Mouse (Mus musculus) lung, adult 2 months (tissue): ENCODE data around the gene Adgrl3. TPM values are rescaled to one million over a fixed set of nuclear protein-coding genes. Genes with fewer than 3 reads are reported as not detected.

Experiments
- DNase-seq: peaks from one replicate; pipeline ENCODE4 v3.0.0; 2022
- H3K4me1 ChIP-seq: fragments of 200-500 bp; 2 replicates; pipeline ENCODE4 v1.6.1; 2011; ENCODE audit warnings: low read length; ENCODE audit not compliant: control insufficient read depth, insufficient read depth
- H3K4me3 ChIP-seq: fragments of 200-500 bp; replicated peaks from 2 replicates; pipeline ENCODE3; 2011; ENCODE audit warnings: low read depth, mild to moderate bottlenecking, control low read depth, low read length; ENCODE audit errors: extremely low read depth
- CTCF ChIP-seq: fragments of 200-500 bp; IDR thresholded peaks from 2 replicates; pipeline ENCODE4 v1.5.1; 2011; ENCODE audit warnings: mild to moderate bottlenecking, low read length, control low read depth; ENCODE audit not compliant: insufficient read depth
- POLR2A ChIP-seq: fragments of 200-500 bp; IDR thresholded peaks from 2 replicates; pipeline ENCODE4 v1.6.1; 2011; ENCODE audit warnings: low read depth, mild to moderate bottlenecking, control low read depth, low read length, borderline replicate concordance; ENCODE audit errors: extremely low read depth
- WGBS: fragments of 180-500 bp; shearing (Covaris S2); methylation state at CpG from one replicate; pipeline ENCODE4 v1.1.7; 2018; 5-methylcytosine and 5-hydroxymethylcytosine counted together
- polyA plus RNA-seq: library from polyadenylated mRNA; depleted of rRNA; stranded (reverse); fragments of >200 nt; gene quantifications from 2 replicates; pipeline ENCODE4 v1.2.3, GENCODE M21; 2012

The Adgrl3 gene
- polyA plus RNA-seq, 1 experiment, result 22.5 TPM

DNA sequence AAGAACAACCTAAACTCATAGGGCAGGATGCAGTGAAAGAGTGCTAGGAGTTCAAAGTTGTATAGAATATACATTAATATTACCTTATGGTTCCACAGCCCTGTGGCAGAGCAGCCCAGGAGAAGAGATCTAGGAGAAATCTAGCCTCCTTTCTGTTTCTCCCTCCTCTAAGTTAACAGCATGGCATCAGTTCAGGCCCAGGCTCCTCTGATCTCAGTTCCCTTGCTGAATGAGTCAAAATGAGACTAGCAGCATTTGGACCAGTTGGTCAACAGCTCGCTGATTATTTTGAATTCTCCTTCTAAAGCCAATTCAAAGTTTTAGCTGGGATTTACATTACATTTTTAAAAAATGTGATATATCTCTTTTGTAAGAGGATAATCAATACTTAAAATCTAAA, 770.8 kb downstream of the Adgrl3 start:
- no peaks in the 10 kb centered on the region; the same call in 1 of the 2 replicates for H3K4me1 ChIP-seq
- WGBS, result 83% methylated on average over 1 of the region's 1 CpGs
- DNase-seq, result no peak

DNA sequence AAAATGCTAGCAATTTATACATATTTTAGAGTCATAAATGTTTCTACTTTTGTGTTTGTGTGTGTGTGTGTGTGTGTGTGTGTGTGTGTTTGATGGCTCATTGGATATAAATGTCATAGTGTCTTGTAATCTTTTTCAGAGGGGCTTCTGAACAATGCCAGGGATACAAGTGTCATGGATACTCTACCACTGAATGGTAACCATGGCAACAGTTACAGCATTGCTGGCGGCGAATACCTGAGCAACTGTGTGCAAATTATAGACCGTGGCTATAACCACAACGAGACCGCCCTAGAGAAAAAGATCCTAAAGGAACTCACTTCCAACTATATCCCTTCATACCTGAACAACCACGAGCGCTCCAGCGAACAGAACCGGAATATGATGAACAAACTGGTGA, 774.2 kb downstream of the Adgrl3 start:
- DNase-seq, result no peak
- WGBS, result 94% methylated on average over 9 of the region's 9 CpGs

More for the DNA sequence above, 770.8 kb downstream of the Adgrl3 start:
- H3K4me3 ChIP-seq, result no peak overlapping the region
- no peak for TF ChIP-seq POLR2A
- no peak for TF ChIP-seq CTCF

DNA sequence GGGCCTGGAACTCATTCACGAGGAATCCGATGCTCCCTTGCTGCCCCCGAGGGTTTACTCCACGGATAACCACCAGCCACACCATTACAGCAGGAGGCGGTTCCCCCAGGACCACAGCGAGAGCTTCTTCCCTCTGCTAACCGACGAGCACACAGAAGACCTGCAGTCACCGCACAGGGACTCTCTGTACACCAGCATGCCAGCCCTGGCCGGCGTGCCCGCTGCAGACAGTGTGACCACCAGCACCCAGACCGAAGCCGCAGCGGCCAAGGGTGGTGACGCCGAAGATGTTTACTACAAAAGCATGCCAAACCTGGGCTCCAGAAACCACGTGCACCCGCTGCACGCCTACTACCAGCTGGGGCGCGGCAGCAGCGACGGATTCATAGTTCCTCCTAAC, 774.7 kb downstream of the Adgrl3 start:
- 89% methylated on average over 24 of the region's 24 CpGs for WGBS
- TF ChIP-seq CTCF (no peak), POLR2A (no peak)
- Histone ChIP-seq H3K4me3 (no peak overlapping the region), H3K4me1 (no peaks in the 10 kb centered on the region)
- no peak for DNase-seq

More for the DNA sequence above, 774.2 kb downstream of the Adgrl3 start:
- TF ChIP-seq CTCF (no peak), POLR2A (no peak)
- Histone ChIP-seq H3K4me1 (no peaks in the 10 kb centered on the region; the same call in 1 of the 2 replicates), H3K4me3 (no peak overlapping the region)

DNA sequence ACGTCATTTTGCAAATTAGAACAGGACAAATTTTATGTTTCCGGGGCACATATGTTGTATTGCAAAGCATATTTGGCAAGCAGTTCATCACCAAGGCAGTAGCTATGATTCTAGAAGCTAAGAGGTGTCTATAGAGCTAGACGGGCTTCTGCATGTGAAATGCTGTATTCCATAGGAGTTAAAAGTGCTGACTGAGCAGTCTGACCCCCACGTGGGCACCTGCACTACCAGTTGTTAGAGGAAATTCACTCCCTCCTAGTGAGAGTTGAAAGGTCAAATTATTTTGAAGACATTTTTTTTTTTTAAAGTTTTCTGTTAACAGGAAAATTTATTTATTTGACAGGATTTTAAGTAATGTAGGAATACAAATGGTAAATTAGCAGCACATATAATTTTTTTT, 776.2 kb downstream of the Adgrl3 start:
- no peak for DNase-seq
- TF ChIP-seq POLR2A (no peak), CTCF (no peak)
- Histone ChIP-seq H3K4me1 (no peaks in the 10 kb centered on the region), H3K4me3 (no peak overlapping the region)
- 78% methylated on average over 4 of the region's 4 CpGs for WGBS

DNA sequence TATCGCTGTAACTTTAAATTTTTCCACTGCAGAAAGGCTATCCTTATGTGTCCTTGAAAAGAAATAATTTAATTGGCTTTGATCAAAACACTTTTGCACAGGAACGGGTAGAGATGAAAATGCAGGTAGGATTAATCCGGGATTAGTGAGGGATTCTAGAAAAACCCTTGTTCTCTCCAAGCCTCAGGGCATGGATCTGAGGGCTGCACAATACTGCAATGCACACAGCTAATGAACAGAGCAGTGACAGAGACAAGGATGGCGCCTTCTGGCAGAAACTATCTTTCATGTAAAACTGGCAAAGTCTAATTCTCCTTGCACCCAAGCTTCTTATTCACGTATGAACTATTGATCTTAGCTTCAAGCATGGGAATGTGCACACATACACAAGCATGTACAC, 791.0 kb downstream of the Adgrl3 start:
- no peak for TF ChIP-seq POLR2A
- no peak for TF ChIP-seq CTCF
- Histone ChIP-seq H3K4me3 (no peak overlapping the region), H3K4me1 (no peaks in the 10 kb centered on the region)
- 88% methylated on average over 5 of the region's 5 CpGs for WGBS
- no peak for DNase-seq

DNA sequence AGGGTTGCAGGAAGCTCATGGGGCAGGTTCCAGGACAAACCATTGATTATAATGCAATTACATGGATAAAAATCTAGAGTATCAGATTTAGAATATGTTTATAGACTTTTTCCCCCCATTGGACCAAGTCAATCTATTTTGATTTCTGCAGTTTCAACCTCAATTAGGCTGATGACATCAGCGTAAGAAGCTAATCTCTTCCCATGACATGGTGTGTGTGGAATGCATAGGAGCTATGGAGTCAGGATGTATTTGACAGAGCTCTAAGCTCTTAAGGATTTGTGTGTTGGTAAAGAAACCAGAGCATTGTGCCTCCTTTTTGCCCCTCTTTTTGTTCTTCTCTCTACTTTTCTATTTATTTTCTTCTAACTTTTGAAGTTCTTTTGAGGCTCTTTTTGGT, 812.1 kb downstream of the Adgrl3 start:
- Histone ChIP-seq H3K4me3 (no peak overlapping the region), H3K4me1 (no peaks in the 10 kb centered on the region)
- DNase-seq, result no peak
- WGBS, result 89% methylated on average over 1 of the region's 1 CpGs
- TF ChIP-seq POLR2A (no peak), CTCF (no peak)

DNA sequence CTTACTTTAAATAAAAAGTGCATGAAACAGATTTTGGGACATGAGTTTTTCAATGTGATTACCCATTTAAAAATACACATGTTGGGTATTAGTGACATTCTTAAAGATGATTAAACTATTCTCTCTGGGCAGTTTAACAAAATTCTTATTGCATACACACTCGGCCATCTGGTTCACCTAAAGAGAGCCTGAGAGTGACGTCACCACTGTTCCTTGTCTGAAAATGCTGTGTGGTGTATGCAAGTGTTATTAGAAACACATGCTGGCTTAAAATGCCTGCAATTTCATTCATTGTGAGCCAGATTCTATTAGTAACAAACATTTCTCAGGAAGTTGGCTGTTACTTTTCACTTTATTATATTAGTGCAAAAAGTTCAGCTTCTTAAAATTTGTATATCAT, 812.7 kb downstream of the Adgrl3 start:
- TF ChIP-seq CTCF (no peak), POLR2A (no peak)
- no peaks in the 10 kb centered on the region for H3K4me1 ChIP-seq
- DNase-seq, result no peak
- 63% methylated on average over 2 of the region's 2 CpGs for WGBS
- no peak overlapping the region for H3K4me3 ChIP-seq

DNA sequence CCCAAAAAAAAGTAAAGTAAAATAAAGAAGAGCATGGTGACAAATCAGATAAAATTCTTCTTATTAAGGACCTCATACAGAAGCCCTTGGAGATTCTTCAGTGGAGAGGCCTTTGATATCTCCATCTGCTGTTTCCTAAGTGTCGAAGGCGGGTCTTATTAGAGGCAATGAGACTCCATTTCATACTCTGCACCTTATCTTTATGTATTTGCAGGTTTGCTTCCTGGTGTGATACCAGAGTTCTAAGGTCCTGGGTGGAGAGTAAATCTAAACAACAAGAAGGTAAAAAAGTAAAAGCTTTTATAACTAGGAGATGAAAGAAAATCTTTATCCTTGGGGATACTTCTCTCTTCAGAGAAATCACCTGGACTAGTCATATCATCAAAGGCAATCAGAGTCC, 817.9 kb downstream of the Adgrl3 start:
- Histone ChIP-seq H3K4me3 (no peak overlapping the region), H3K4me1 (no peaks in the 10 kb centered on the region)
- 85% methylated on average over 2 of the region's 2 CpGs for WGBS
- TF ChIP-seq CTCF (no peak), POLR2A (no peak)
- DNase-seq, result no peak

DNA sequence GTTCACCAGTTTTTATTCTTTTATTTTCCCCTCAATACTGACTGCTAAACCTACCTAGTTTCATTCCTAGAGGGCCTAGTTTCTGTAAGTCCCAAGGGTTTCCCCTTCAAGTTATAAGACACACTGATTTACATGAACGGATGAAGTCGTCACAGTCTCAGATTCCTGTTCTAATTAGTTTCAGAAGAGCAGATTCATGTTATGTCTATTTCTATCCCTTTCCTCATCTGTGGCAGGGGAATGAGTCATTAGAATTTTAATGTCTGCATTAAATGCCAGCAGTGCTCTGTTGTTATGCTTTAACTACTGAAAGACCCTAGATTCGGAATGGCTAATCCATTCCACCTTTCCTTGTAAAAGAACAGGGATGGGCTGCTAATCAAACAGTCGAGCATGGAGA, 823.9 kb downstream of the Adgrl3 start:
- WGBS, result 67% methylated on average over 4 of the region's 4 CpGs
- Histone ChIP-seq H3K4me3 (no peak overlapping the region), H3K4me1 (no peaks in the 10 kb centered on the region)
- no peak for DNase-seq
- TF ChIP-seq CTCF (no peak), POLR2A (no peak)

DNA sequence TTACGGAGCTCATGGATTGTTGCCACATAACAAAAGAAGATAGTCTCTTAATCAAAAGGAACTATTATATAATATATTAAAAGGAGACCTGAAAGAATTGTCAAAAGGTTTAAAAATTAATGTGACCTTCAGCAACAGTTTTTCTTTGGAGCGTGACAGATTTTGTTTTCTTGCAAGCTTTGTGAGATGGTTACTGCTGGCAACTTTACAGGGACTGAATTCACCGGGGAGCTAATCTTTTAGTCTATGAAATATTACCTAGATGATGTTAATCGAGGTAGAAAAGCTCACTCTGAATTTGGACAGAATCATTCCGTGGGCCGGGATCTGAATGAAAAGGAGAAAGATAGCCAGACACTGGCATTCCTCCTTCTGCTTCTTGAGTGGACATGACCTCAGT, 850.4 kb downstream of the Adgrl3 start:
- DNase-seq, result no peak
- 82% methylated on average over 6 of the region's 6 CpGs for WGBS
- Histone ChIP-seq H3K4me3 (no peak overlapping the region), H3K4me1 (no peaks in the 10 kb centered on the region)
- TF ChIP-seq POLR2A (no peak), CTCF (no peak)
